Mouse (Mus musculus): Measurements from ENCODE around the gene Npm3.

Gene Npm3

GRCm38 (mm10) chr19:45749243-45750043 lies at the start of gene Npm3:
TSS of gene Npm3 (minus strand) at chr19:45749591.
- peak; percentile 91 for DNase-seq

- no peak for DNase-seq
Observed at GRCm38 (mm10) chr19:45796879-45797278, 47.5 kb upstream of the Npm3 start.

GRCm38 (mm10) chr19:45796061-45796556 lies 46.7 kb upstream of the Npm3 start:
- no peak for DNase-seq

- no peak for DNase-seq
Observed at GRCm38 (mm10) chr19:45795406-45795944, 46.1 kb upstream of the Npm3 start.

DNA sequence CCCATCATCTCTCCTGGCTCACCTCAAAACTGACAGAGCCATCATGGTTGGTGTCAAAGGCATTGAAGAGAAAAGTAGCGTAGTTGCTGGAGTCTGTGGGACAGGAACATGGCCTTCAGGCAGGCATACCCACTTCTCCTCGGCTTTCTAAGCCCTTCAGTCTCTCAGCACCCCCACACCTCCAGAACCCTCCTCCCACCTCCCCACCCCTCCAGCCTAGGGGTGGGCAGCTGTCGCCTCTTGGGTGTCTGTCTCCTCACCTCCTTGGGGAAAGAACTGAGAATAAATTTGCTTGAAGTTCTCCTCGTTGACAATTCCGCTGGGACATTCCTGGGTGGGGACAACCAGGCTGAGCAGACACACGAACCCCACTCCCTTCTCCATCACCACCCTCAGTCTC lies 45.3 kb upstream of the Npm3 start:
- DNase-seq: no peak

- DNase-seq: no peak
Observed at GRCm38 (mm10) chr19:45792404-45792803, 43.0 kb upstream of the Npm3 start.

DNA sequence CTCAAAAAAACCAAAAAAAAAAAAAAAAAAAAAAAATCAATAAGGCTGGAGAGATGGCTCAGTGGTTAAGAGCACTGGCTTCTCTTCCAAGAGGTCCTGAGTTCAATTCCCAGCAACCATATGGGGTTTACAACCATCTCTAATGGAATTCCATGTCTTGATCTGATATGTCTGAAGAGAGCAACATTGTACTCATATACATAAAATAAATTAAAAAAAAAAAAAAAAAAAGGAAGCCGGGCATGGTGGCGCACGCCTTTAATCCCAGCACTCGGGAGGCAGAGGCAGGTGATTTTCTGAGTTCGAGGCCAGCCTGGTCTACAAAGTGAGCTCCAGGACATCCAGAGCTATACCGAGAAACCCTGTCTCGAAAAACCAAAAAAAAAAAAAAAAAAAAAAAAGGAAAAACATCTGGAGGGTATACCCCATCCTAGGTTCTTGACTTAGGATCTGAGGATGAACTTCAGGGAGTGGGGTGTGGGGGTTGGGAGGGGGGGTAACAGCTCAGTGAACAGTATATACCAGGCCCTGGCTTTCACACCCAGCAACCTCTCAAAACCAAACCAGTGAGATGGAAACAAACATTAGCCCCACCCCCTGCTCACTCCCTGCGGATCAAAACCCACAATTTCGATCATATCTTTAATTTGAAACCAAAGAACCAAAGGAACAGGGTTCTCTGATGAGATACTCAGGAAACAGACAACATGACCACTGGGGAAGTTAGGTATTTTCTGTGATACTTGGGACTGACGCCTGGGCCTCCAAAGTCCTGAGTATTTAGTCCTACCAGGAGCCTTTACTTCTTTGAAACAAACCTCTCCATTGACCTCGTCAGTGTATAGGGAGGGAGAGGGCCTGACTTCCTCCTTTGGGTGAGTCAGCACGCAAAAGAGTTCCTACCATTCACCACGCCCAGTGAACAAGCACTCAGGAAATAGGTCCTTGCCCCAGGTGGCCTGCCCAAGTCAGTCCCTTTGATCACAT lies 40.8 kb upstream of the Npm3 start:
- no peak for DNase-seq

DNA sequence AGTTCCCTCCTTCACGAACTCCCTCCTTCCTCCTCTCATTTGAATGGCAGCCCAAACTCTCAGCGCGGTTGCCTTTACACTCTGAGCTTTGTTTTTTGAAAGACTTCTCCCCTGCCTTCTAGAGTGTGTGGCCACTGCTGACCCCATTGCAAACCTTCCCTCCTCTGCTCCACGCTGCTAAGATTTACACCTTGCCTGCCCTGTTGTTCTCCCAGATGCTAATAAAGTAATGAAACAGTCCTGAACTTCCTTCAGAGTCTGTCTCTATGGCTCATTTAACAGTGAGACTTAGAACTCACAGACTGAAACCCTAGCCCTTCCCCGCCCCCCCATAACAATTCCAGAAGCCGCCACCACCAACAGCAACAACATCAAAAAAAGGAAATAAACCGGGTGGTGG lies 40.0 kb upstream of the Npm3 start:
- DNase-seq: no peak

DNA sequence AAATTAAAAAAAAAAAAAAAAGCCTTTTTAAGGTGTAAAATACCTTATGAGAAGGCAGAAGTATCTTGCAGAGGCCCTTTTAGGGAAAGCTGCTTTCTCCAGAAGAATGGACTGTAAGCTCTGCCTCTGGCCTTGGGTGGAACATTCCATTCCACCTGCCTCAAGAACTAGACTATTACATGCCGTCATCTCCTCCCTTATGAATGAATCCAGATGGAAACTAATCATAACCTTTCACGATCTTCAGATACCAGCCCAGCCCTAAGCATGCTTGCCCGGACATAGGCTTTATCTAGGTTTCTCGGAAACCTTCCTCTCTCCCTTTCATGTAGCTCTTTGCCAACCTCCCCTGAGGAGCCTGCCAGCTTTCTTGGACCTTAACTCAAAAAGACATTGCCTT lies 38.9 kb upstream of the Npm3 start:
- DNase-seq: no peak

DNA sequence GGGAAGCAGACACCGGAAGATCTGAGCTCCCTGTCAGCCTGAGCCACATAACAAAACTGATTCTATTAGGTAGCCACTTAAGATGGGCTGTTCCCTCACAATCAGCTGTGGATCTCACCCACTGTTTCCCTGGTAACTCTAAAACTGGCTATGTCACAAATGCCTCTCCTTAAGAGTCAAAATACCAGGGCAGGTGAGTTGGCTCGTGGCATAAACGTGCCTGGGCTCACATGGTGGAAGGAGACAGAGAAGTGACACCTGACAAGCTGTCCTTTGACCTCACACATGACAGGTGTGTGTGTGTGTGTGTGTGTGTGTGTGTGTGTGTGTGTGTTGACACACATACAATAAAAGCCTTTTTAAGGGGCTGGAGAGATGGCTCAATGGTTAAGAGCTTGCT lies 38.1 kb upstream of the Npm3 start:
- DNase-seq: no peak

DNA sequence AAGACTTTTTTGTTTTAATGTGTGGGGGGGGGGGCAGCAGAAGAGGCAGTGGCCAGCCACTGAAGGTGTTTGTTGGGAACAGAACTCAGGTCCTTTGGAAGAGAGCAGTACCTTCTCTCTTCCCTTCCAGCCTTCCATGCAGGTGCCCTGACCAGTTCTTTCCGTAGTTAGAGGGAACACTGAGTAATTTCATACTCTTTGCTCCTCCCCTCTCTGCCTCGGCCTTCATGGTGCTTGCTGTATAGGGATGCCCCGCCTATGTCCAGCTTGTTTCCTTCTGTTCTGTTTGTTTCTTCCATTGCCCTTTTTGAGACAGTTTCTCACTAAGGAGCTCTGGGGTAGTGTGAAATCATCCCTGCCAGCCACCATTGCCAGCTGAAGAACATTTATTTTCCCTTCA lies 36.1 kb upstream of the Npm3 start:
- DNase-seq: no peak

DNA sequence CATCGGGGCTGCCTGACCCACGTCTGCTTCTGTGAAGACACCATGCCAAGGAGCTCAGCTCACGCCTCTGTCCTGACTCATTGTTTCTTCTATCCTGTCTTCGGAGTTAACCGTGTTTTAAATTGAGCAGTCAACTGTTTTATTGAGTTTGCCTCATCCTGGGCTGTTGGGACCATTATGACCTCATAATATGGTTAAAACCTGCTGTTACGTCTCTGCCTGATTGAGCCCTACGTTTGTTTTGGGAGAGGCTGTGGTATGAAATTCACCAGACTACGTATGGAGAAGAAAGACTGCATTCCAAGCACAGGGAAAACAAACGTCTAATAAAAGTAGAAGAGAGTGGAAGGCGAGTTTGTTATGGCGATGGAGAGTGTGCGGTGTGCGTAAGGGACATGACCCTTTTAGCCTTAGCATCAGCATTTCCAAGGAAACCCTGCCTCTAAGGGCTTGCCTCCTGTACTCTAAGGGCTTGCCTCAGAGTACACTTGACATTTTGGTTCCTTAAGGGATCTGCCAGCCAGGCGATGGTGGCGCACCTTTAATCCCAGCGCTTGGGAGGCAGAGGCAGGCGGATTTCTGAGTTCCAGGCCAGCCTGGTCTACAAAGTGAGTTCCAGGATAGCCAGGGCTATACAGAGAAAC lies 34.7 kb upstream of the Npm3 start:
- no peak for DNase-seq

DNA sequence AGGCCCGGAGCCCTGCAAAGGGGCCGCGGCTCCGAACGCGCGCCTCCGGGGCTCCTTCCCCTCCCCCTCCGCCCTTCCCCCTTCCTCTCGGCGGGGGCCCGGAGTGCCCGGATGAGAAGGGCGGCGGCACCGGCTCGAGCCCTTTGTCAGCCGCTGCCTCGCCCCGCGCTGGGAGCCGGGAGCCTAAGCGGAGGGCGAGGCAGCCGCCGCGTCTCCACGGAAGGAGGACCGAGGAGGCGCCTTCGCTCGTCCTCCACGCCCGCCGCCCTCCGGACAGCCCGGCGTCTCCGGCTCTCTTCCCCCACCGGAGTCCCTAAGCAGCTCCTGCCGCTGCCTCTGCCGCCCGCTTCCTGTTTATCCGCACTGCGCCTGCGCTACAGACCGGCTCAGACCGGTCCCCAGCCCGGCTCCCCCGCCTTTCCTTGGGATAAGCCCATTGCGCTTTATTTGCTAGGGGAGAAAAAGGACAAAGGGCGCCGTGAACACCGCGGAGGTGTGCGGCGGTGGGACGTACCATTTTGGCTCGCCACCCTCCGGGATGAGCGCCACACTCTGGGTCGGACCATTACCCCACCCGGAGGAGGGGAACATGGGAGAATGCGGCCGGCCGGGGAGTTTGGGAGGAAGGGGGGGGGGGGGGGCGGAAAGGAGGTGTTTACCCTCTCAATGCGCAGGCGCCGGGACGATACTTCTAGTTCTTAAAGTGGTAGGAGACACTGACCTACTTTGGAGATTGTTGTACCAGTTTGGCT lies 34.0 kb upstream of the Npm3 start, which contains the start of gene Mgea5:
Gene Mgea5, minus strand, starts transcription at position 657 of the 752 bp plus-strand sequence.
- DNase-seq: peak; percentile 98

DNA sequence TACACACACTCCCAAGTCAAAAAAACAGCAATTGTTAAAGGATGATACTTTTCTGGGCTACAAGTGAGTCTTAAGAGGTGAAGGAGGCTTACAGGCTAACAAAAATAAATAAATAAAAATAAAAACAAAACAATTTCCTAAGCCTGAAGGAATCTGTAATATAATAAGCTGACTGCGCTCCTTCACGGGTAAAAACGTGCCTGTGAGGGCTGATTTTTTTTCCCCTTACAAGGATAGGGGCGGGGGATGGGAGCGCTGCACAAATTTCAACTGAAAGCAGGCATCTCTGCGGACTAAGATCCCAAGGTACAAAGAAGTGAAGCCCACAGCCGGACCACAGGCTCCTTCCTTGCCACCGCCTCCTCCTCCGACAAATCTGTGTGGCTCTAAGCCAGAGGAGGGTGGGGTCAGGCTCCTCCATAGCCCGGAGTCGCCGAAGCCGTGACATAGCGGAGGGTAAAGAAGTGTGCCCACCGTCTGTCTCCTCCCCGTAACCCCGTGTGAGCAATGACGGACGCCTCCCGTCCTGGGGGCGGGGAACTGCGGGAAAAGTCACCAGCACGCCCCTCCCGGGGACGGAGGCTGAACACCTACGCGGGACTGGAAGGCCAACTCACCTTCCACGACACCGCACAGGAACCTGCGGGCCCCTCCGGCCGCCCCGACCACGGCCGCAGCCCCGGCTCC lies 33.1 kb upstream of the Npm3 start:
- peak; percentile 85 for DNase-seq

- DNase-seq: no peak
Observed at GRCm38 (mm10) chr19:45781676-45782075, 32.3 kb upstream of the Npm3 start.

GRCm38 (mm10) chr19:45780350-45780915 lies 31.0 kb upstream of the Npm3 start:
- no peak for DNase-seq

- no peak for DNase-seq
Observed at GRCm38 (mm10) chr19:45775486-45775885, 26.1 kb upstream of the Npm3 start.

- no peak for DNase-seq
Observed at GRCm38 (mm10) chr19:45771501-45771900, 22.1 kb upstream of the Npm3 start.

GRCm38 (mm10) chr19:45760810-45761209 lies 11.4 kb upstream of the Npm3 start:
- DNase-seq: no peak

DNA sequence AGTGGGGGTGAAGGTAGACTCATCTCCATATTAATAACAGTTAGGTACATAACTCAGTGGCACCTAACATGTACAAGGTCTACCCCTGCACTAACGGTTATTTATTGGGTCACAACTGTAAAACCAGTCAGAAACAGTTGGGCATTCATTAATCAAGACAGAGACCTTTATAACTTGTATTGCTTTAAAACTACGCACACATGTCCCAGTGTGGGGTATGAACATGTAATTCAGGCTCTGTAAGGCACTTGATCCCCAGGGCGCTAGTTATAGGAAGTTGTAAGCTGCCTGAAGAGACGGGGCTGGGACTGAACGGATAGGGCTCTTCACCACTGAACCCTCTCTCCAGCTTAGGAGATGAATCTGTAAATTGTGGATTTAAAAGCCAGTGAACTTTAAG lies 9.3 kb upstream of the Npm3 start:
- DNase-seq: no peak

GRCm38 (mm10) chr19:45753551-45753950 lies 4.2 kb upstream of the Npm3 start:
- DNase-seq: no peak

Measured in kidney, postnatal 14 days (tissue).